Mouse (Mus musculus) kidney, adult 2 months (tissue): Measurements from ENCODE around the gene Primpol.

ENCODE experiments used
- CTCF ChIP-seq: fragments of 200-500 bp; conservative IDR thresholded peaks from 2 replicates; pipeline ENCODE4 v1.5.1; 2011; ENCODE audit warnings: low read depth, mild to moderate bottlenecking, control low read depth, low read length, moderate library complexity, mixed read lengths; ENCODE audit not compliant: insufficient read depth, insufficient read length
- POLR2A ChIP-seq: fragments of 200-500 bp; IDR thresholded peaks from one replicate; pipeline ENCODE4 v1.6.1; 2011; ENCODE audit warnings: low read depth, low read length, control low read depth

DNA sequence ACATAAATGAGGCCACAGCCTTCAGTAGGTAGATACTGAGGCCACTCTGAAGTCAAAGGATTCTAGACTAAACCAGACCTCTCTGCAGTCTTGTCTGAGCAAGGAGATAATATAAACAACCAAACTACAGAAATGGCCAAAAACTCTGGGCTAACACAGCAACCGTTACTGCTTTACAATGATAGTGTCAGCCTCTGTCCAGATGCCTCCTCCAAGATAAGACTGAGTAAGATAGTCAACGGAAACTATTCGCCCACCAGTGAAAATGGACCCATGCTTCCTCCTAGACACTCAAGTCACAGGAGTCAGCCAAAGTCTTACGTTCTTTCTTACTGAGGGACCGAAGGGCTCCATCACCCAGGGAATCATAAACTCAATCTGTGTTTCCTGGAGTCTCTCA is 29.1 kb downstream of the Primpol start:
- TF ChIP-seq CTCF (no peak), POLR2A (no peak)
